Mouse (Mus musculus) midbrain, postnatal 0 days (tissue): ENCODE data around the gene Exoc4. TPM values are rescaled to one million over a fixed set of nuclear protein-coding genes. Genes with fewer than 3 reads are reported as not detected.

Experiments used
- ATAC-seq: fragments of 200-750 bp; cut with Nextera tagmentation; 2 replicates; pipeline ENCODE4 v1.8.0; 2017; ENCODE audit warnings: moderate number of reproducible peaks, mild to moderate bottlenecking, moderate TSS enrichment, moderate library complexity; ENCODE audit not compliant: low FRiP score
- DNase-seq: peaks from one replicate; pipeline ENCODE4 v3.0.0-alpha.2; 2015; ENCODE audit warnings: low spot score
- H3K27ac ChIP-seq: fragments of 300-500 bp; sonication (generic); 2 replicates; pipeline ENCODE4 v1.5.1; 2014; ENCODE audit warnings: low read depth, mild to moderate bottlenecking, low read length, mixed read lengths
- H3K27me3 ChIP-seq: fragments of 300-500 bp; sonication (generic); 2 replicates; pipeline ENCODE4 v1.6.1; 2014; ENCODE audit warnings: low read length, control low read depth, mixed read lengths; ENCODE audit not compliant: insufficient read depth
- H3K36me3 ChIP-seq: fragments of 300-500 bp; sonication (generic); 2 replicates; pipeline ENCODE4 v1.6.1; 2014; ENCODE audit warnings: low read length, control low read depth, mixed read lengths; ENCODE audit not compliant: insufficient read depth
- H3K4me1 ChIP-seq: fragments of 300-500 bp; sonication (generic); 2 replicates; pipeline ENCODE4 v1.6.1; 2014; ENCODE audit warnings: mild to moderate bottlenecking, control low read depth, antibody characterized with exemption, low read length, mixed read lengths; ENCODE audit not compliant: insufficient read depth
- H3K4me2 ChIP-seq: fragments of 300-500 bp; sonication (generic); 2 replicates; pipeline ENCODE4 v1.6.1; 2014; ENCODE audit warnings: low read depth, mild to moderate bottlenecking, low read length, mixed read lengths; ENCODE audit not compliant: poor library complexity, severe bottlenecking
- H3K4me3 ChIP-seq: fragments of 300-500 bp; sonication (generic); 2 replicates; pipeline ENCODE4 v1.5.1; 2014; ENCODE audit warnings: low read depth, mild to moderate bottlenecking, low read length, moderate library complexity
- H3K9ac ChIP-seq: fragments of 300-500 bp; sonication (generic); replicated peaks from 2 replicates; pipeline ENCODE4 v1.6.1; 2014; ENCODE audit warnings: mild to moderate bottlenecking, low read length, moderate library complexity, mixed read lengths; ENCODE audit not compliant: poor library complexity, severe bottlenecking
- H3K9me3 ChIP-seq: fragments of 300-500 bp; sonication (generic); 2 replicates; pipeline ENCODE4 v1.6.1; 2016; ENCODE audit warnings: low read length, control low read depth
- CTCF ChIP-seq: IDR thresholded peaks from 2 replicates; pipeline ENCODE4 v1.5.1; 2016; ENCODE audit warnings: antibody characterized with exemption, mild to moderate bottlenecking
- WGBS: fragments of 180-500 bp; shearing (Covaris S2); extraction: QIAGEN DNeasy Blood & Tissue Kit; methylation state at CpG from one replicate; pipeline ENCODE4 v1.1.7; 2014; 5-methylcytosine and 5-hydroxymethylcytosine counted together
- polyA plus RNA-seq: library from polyadenylated mRNA; unstranded; fragments of >200 nt; fragmentation: Nextera tagmentation; extraction: Ambion mirVana; gene quantifications from 2 replicates; pipeline ENCODE4 v1.2.1, GENCODE M21; 2015
- total RNA-seq: library from RNA; depleted of rRNA; stranded (reverse); fragments of >200 nt; gene quantifications from 2 replicates; pipeline ENCODE4 v1.2.3, GENCODE M21; 2014

Gene Exoc4
- total and polyA plus RNA-seq, 2 experiments from 2014 or later = 29.5 to 72.5 TPM

GRCm38 (mm10) chr6:33464862-33465261, 216.0 kb downstream of the Exoc4 start:
- TF ChIP-seq CTCF = no peak
- no peaks in the 10 kb centered on the region for H3K27me3 ChIP-seq
- H3K27ac ChIP-seq = no peak overlapping the region
- H3K9ac ChIP-seq = no peak overlapping the region
- WGBS = 43% methylated on average over 3 of the region's 3 CpGs
- no peaks in the 10 kb centered on the region for H3K4me1 ChIP-seq
- no peak for DNase-seq
- no peaks in the 10 kb centered on the region for H3K36me3 ChIP-seq
- H3K4me2 ChIP-seq = no peak overlapping the region
- no peak overlapping the region for H3K4me3 ChIP-seq
- H3K9me3 ChIP-seq = no peaks in the 10 kb centered on the region
- ATAC-seq = no peak

- no peaks in the 10 kb centered on the region for H3K36me3 ChIP-seq
- no peak for ATAC-seq
- no peaks in the 10 kb centered on the region for H3K4me1 ChIP-seq
- no peak overlapping the region for H3K27ac ChIP-seq
- WGBS = 39% methylated on average over 3 of the region's 3 CpGs
- no peak overlapping the region for H3K9ac ChIP-seq
- H3K27me3 ChIP-seq = no peaks in the 10 kb centered on the region
- no peak overlapping the region for H3K4me3 ChIP-seq
- H3K4me2 ChIP-seq = no peak overlapping the region
- H3K9me3 ChIP-seq = no peaks in the 10 kb centered on the region
- DNase-seq = no peak
- no peak for TF ChIP-seq CTCF
Measured at GRCm38 (mm10) chr6:33465392-33465791, 216.5 kb downstream of the Exoc4 start.

- H3K9me3 ChIP-seq = no peaks in the 10 kb centered on the region
- H3K36me3 ChIP-seq = no peaks in the 10 kb centered on the region
- TF ChIP-seq CTCF = no peak
- H3K4me1 ChIP-seq = no peaks in the 10 kb centered on the region
- no peak overlapping the region for H3K4me3 ChIP-seq
- no peak for ATAC-seq
- no peak overlapping the region for H3K9ac ChIP-seq
- 92% methylated on average over 5 of the region's 5 CpGs for WGBS
- no peak overlapping the region for H3K4me2 ChIP-seq
- H3K27me3 ChIP-seq = no peaks in the 10 kb centered on the region
- DNase-seq = no peak
- H3K27ac ChIP-seq = no peak overlapping the region
Measured at GRCm38 (mm10) chr6:33466168-33466839, 217.4 kb downstream of the Exoc4 start.

GRCm38 (mm10) chr6:33468480-33468879, 219.6 kb downstream of the Exoc4 start:
- TF ChIP-seq CTCF = no peak
- no peaks in the 10 kb centered on the region for H3K27me3 ChIP-seq
- 94% methylated on average over 5 of the region's 5 CpGs for WGBS
- H3K4me1 ChIP-seq = no peaks in the 10 kb centered on the region
- no peak for ATAC-seq
- no peak overlapping the region for H3K9ac ChIP-seq
- H3K27ac ChIP-seq = no peak overlapping the region
- H3K4me2 ChIP-seq = no peak overlapping the region
- H3K36me3 ChIP-seq = no peaks in the 10 kb centered on the region
- no peak overlapping the region for H3K4me3 ChIP-seq
- no peak for DNase-seq
- no peaks in the 10 kb centered on the region for H3K9me3 ChIP-seq

GRCm38 (mm10) chr6:33476134-33476533, 227.2 kb downstream of the Exoc4 start:
- 92% methylated on average over 2 of the region's 2 CpGs for WGBS
- TF ChIP-seq CTCF = no peak
- H3K27ac ChIP-seq = no peak overlapping the region
- H3K4me3 ChIP-seq = no peak overlapping the region
- ATAC-seq = no peak
- H3K27me3 ChIP-seq = no peaks in the 10 kb centered on the region
- H3K4me1 ChIP-seq = no peaks in the 10 kb centered on the region
- no peak overlapping the region for H3K4me2 ChIP-seq
- no peak overlapping the region for H3K9ac ChIP-seq
- no peaks in the 10 kb centered on the region for H3K9me3 ChIP-seq
- H3K36me3 ChIP-seq = no peaks in the 10 kb centered on the region
- no peak for DNase-seq

- Histone ChIP-seq H3K9me3 (no peaks in the 10 kb centered on the region), H3K27ac (no peak overlapping the region), H3K27me3 (no peaks in the 10 kb centered on the region), H3K9ac (no peak overlapping the region), H3K4me2 (no peak overlapping the region), H3K4me1 (no peaks in the 10 kb centered on the region), H3K36me3 (no peaks in the 10 kb centered on the region), H3K4me3 (no peak overlapping the region)
- 92% methylated on average over 9 of the region's 9 CpGs for WGBS
- DNase-seq = no peak
- no peak for TF ChIP-seq CTCF
- no peak for ATAC-seq
Measured at GRCm38 (mm10) chr6:33484568-33484967, 235.7 kb downstream of the Exoc4 start.
